Mouse (Mus musculus): ENCODE measurements around the gene Rpl26. TPM values are rescaled to one million over a fixed set of nuclear protein-coding genes. Genes with fewer than 3 reads are reported as not detected.

Gene Rpl26
- total RNA-seq, 2 experiments from 2014 or later: 3,945 to 6,432 TPM

Other genes with a start within 250 kb of the Rpl26 start
- 6.0 and 8.4 TPM in 2 replicates for gene Myh10, start 210.0 kb upstream of the Rpl26 start, total RNA-seq (2015)
- 3.9 and 6.5 TPM in 2 replicates for gene Myh10, start 210.0 kb upstream of the Rpl26 start, total RNA-seq (2017)
- 26.2 and 28.0 TPM in 2 replicates for gene Ndel1, start 29.7 kb upstream of the Rpl26 start, total RNA-seq (2015)
- gene Ndel1, start 29.7 kb upstream of the Rpl26 start, total RNA-seq (2017): 35.9 and 40.5 TPM in 2 replicates
- gene Rnf222, start 13.0 kb upstream of the Rpl26 start, total RNA-seq (2015): not detected in 2 replicates
- gene Rnf222, start 13.0 kb upstream of the Rpl26 start, total RNA-seq (2017): not detected in 2 replicates
- gene Odf4, start 25.5 kb downstream of the Rpl26 start, total RNA-seq (2015): not detected in 2 replicates
- gene Odf4, start 25.5 kb downstream of the Rpl26 start, total RNA-seq (2017): not detected in 2 replicates
- not detected in 2 replicates for gene Arhgef15, start 55.9 kb downstream of the Rpl26 start, total RNA-seq (2015)
- 0.04 and 0.98 TPM in 2 replicates for gene Arhgef15, start 55.9 kb downstream of the Rpl26 start, total RNA-seq (2017)
- 2.2 and 2.8 TPM in 2 replicates for gene Slc25a35, start 66.5 kb downstream of the Rpl26 start, total RNA-seq (2015)
- 0.30 and 0.75 TPM in 2 replicates for gene Slc25a35, start 66.5 kb downstream of the Rpl26 start, total RNA-seq (2017)
- gene Rangrf, start 73.6 kb downstream of the Rpl26 start, total RNA-seq (2015): 91.0 and 123 TPM in 2 replicates
- gene Rangrf, start 73.6 kb downstream of the Rpl26 start, total RNA-seq (2017): 46.3 and 54.1 TPM in 2 replicates
- 24.8 and 31.3 TPM in 2 replicates for gene Pfas, start 106.9 kb downstream of the Rpl26 start, total RNA-seq (2015)
- gene Pfas, start 106.9 kb downstream of the Rpl26 start, total RNA-seq (2017): 34.9 and 48.8 TPM in 2 replicates
- 27.8 and 33.7 TPM in 2 replicates for gene Ctc1, start 114.3 kb downstream of the Rpl26 start, total RNA-seq (2015)
- 21.2 and 27.2 TPM in 2 replicates for gene Ctc1, start 114.3 kb downstream of the Rpl26 start, total RNA-seq (2017)
- gene Aurkb, start 144.1 kb downstream of the Rpl26 start, total RNA-seq (2015): 100 and 103 TPM in 2 replicates
- 103 and 128 TPM in 2 replicates for gene Aurkb, start 144.1 kb downstream of the Rpl26 start, total RNA-seq (2017)
- 6.2 and 7.6 TPM in 2 replicates for gene Borcs6, start 158.1 kb downstream of the Rpl26 start, total RNA-seq (2015)
- 6.6 and 6.7 TPM in 2 replicates for gene Borcs6, start 158.1 kb downstream of the Rpl26 start, total RNA-seq (2017)
- 18.6 and 23.4 TPM in 2 replicates for gene Tmem107, start 169.2 kb downstream of the Rpl26 start, total RNA-seq (2015)
- gene Tmem107, start 169.2 kb downstream of the Rpl26 start, total RNA-seq (2017): 23.9 and 40.6 TPM in 2 replicates
- gene Vamp2, start 186.9 kb downstream of the Rpl26 start, total RNA-seq (2015): 36.6 and 41.2 TPM in 2 replicates
- gene Vamp2, start 186.9 kb downstream of the Rpl26 start, total RNA-seq (2017): 8.2 and 12.8 TPM in 2 replicates
- gene Per1, start 193.6 kb downstream of the Rpl26 start, total RNA-seq (2015): 8.3 and 8.8 TPM in 2 replicates
- 4.0 and 4.8 TPM in 2 replicates for gene Per1, start 193.6 kb downstream of the Rpl26 start, total RNA-seq (2017)
- gene Hes7, start 218.8 kb downstream of the Rpl26 start, total RNA-seq (2015): not detected in 2 replicates
- gene Hes7, start 218.8 kb downstream of the Rpl26 start, total RNA-seq (2017): not detected in 2 replicates
- gene 9130213A22Rik, start 221.0 kb downstream of the Rpl26 start, total RNA-seq (2015): not detected in 2 replicates
- not detected in 2 replicates for gene 9130213A22Rik, start 221.0 kb downstream of the Rpl26 start, total RNA-seq (2017)
- gene Aloxe3, start 224.3 kb downstream of the Rpl26 start, total RNA-seq (2015): not detected in 2 replicates
- gene Aloxe3, start 224.3 kb downstream of the Rpl26 start, total RNA-seq (2017): not detected in 2 replicates